Mouse (Mus musculus): ENCODE data around the gene Dusp1.
A peak's percentile ranks its signal among the peaks of the same experiment; 100 is the strongest.

The Dusp1 gene

DNA sequence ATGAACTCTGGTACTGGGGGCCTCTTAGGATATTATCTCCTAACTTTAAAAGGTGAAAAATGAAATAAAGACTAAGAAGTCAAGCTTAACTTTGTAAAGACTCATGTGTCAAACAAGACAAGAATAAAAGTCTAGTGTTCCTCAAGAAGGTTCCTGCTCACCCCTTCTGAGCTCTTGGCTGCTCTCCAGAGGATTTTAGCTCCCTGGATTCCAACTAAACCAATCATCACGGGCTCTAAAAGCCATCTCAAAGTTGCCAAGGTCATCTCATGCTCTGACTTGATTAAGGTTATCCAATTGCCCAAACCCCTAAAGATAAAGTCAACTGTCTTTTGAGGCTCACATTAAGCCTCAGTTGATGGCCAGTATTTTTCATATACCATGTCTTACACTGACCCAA, 63.3 kb downstream of the Dusp1 start:
- no peak for DNase-seq

DNA sequence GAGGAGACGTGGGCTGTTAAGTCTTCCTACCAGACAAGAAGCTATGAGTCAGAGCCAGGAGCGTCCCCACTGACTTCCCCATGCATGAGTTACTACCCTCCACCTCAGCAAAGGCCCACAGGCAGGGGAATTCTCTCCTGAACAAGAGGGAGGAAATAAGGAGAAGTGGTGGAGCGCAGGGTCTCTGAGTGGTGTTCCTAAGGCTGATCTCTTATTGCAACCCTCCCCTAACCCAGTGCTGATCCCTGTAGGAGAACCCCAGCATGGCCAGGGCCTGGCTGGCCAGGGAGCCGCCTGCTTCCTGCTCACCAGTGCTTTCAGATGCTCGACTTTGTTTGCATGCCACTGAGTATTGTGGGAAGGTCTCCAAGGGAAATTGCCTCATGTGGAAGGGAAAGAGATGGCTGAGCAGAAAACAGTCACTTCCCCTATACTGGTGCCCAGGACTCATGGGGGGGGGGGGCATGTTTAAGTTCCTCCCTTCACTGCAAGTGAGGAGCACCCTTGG, 64.5 kb downstream of the Dusp1 start:
- DNase-seq, result peak; percentile 71

DNA sequence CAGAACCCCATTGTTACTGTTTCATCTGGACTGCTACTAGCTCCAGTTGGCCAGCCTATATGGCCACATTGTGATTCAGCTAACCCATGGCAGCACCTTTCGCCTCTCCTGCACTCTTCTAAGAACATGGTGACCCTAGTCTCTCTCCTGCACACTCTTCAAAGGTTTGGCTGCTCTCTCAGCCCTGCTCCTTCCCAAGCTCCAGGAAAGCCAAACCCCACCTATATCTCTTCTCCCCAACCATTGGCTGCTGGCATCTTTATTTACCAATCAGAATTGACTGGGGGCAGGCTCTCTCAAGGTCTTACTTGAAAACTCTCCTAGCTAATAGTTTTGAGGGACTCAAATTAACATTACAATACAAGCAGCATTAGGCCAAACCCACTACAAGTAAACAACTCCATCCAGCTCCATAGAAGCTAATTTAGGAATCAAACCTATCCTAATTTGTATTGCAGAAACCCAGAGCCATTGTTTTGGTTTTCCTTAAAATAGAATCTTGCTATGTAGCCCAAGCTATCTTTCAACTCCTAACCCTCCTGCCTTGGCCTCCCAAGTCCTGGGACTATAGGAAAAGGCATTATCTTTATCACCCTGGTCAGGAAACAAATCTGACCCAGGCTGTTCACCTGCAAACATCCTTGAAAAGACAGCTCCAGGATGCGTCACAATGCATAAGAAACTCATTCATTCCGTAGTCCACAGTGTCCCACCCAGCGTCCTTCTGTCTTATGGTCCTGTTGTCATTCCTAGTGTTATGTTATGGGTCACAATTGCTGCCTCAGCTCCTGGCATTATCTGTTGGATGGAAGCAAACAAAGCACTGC, 67.1 kb downstream of the Dusp1 start:
- DNase-seq, result no peak

DNA sequence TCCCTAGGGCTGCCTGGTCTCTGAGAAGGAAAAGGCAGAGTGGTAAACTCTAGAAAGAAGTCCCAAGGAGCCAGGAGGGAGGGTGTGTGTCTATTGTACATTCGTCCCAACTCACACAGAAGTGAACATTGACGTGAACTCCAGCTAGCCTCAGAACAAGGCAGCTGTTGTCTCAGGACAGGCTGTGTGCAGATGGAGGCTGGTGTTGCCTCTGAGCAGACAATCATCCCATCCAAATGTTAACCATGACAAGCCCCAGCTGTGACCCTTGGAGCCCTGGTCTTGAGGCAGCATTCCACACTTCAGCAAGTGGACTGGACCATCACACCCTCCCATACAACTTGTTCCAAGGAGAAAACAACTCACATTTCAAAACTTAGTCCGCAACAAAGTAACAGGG, 69.7 kb downstream of the Dusp1 start:
- peak; percentile 63 for DNase-seq

DNA sequence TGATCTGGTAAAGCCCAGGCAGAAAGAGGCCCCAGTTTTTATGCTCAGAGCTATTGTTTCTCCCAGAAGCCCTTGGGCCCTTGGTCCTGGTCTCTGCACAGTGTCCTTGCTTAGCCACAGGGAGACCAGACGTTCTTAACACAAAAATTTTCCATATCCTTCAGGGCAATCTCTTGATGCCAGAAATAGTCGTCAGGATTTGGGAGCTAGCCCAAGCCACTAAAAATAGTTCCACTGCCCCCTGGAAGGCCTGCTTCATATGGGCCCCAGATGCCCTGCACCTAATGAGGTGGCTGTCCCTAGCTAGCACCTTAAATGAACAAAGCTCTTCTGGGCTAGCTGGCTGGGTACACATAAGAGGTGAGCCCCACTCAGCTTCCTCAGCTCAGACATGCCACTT, 71.0 kb downstream of the Dusp1 start:
- DNase-seq, result peak; percentile 41

DNA sequence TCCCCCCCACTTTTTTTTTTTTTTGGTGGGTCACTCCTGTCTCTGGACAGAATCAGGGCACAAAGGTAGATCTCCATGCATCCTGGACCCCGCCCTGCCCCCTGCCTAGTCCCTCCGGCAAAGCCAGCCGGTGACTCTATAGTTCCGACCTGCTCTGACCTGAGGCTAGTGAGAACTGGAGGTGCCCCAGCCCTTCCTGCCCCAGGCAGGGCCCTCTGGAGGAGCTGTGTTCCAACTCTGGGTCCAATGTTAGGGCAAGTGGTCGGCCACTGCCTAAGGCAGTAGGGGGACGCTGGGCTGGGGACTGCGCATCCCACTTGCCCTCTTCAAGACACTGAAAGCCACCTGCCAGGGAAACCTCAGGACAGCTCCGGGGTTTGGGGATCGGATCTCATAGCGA, 71.9 kb downstream of the Dusp1 start:
- no peak for DNase-seq

DNA sequence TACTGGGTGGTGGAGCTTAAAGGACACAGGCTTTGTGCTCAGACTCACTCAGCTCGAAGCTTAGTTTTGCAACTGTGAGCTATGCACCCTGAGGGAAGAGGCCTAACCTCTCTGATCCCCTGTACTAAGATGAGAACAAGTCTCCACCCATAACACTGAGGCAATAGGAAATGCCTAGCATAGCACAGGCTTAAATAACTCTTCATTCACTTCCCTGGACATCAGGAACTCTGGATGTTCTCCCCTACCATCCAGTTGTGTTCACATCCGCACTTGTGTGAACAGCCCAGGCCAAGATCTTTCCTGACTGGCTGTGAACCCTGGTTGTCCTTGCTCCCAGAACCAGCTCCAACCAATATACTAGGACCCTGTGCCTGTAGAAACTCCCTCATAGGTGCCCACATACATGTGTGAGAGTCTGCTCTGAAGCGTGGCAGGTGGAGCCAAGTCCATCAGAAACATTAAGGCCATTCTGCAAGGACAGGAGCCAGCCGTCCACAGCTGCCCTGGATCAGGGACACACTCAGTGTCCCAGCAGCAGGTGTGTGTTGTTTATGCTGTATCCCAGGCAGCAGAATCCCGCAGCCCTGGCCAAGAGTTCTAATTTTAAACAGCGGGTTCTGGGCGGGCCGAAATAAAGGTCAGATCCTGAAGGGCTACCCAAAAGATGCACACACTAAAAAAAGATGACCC, 73.1 kb downstream of the Dusp1 start:
- DNase-seq, result peak; percentile 59

DNA sequence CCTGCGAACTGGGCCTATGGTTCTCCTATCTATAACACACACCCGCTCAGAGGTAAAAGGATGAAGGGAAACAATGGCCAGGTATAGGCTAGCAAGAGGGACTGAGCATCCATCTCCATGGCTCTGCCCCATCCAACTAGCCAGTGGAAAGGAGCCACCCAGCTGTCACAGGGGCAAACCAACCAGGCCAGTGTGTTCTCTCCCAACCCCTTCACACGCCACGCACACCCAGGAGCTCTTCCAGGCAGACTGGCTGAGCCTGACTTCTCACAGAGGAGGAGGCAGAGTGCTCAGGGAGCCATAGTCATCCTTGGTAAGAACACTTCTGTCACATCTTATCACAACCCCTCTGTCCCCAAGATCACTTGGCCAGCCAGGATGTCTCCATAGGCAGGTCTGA, 74.0 kb downstream of the Dusp1 start:
- no peak for DNase-seq

DNA sequence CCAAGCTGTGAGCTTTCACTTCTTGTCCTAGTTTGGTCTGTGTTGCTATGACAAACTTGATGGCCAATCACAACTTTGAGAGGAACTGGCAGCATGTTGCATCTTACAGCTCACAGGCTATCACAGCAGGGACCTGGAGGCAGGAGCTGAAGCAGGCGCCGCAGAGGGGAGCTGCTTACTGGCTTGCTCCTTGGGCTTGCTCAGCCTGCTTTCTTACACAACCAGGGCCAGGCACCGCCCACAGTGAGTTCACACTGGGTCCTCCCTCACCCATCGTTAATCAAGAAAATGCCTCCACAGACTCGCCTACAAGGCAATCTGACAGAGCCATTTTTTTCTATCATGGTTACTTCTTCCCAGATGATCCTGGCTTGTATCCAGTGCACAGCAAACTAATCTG, 74.7 kb downstream of the Dusp1 start:
- peak; percentile 47 for DNase-seq

DNA sequence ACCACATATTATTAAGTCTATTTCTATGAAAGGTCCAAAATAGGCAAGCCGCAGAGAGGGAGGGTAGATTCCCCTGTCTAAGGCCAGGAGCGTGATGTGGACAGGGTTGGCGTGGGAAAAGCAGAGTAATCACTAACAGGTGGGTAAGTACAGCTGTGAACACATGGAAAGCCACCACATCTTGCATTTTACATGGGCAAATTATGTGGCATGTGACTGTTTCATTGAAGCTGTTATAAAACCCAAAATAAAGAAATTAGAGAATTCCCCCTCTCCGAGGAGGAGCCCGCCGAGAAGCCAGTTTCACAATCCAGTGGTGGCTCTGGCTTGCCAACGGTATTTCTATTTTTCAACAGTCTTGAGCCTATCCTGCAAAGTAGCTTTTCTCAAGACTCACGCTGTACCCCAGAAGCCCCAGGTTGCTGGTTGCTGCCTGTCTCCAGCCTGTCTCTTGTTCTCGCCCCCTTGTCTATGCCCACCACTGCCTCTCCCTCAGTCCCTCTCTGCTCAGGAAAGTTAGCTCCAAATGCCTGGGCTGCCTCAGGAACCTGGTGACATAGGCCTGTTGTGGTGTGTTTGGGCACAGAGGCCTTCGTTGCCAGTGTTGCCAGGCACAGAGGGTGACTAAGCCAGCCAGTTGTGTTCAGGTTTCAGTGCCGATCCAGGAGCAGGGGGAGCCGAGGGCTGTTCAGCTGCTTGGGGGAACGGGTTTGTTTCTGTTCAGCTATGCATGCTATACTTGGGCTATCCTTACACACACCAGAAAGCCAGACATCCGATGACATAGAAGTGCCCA, 77.1 kb downstream of the Dusp1 start:
- DNase-seq, result no peak

DNA sequence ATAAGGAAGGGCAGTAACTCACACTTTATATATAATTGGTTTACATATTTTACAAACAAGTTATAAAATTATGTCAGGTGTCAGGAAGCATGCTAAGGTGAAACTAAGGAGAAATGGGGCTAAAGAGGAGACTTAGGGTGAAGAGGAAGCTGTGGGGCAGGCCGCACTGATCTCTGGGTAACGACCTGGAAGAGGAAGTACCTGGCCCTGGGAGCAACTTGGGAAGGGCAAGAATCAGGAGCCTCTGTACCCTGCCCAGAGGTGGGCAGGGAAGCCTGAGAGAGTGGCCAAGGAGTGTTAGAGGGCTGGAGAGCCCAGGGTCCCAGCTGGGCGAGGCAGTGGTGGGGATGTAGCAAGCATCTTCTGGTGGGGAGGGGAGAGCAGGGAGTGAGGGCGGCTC, 81.0 kb downstream of the Dusp1 start:
- no peak for DNase-seq

DNA sequence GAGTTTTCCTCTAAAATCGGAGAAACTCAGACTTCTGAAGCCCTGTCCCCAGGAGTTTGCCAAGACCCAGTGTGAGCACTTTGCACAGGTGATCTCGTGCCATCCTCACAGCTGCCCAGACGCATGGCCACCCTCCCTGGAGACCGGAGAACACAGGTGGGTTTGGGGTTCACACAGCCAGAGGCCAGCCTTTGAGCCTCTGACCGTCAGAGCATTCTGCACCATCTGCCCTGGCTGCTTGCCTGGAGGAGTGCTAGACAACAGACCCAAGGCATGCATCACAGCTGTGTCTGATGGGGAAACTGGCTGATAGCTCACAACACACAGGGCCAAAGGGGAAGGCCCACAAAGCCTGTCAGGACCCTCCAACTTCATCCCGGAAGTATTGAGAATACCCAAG, 82.3 kb downstream of the Dusp1 start:
- DNase-seq, result peak; percentile 58

DNA sequence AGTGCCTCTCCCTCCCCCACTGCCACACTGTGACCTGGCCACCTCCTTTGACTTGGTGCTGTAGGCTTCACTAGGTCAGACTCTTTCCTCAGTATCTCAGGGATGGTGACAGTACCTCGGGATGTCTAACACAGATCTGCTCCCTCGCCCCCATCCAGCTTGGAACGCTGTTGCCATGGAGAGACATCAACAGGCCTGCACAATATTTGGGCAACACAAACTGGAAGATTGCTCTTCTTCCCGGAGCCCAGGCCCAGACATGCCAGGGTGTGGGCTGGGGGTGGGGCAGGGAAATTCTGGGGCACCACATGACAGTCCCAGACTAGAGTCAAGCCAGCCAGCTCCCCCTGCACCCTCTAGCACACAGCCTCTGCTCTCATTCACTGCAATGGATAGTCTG, 83.3 kb downstream of the Dusp1 start:
- DNase-seq, result no peak

DNA sequence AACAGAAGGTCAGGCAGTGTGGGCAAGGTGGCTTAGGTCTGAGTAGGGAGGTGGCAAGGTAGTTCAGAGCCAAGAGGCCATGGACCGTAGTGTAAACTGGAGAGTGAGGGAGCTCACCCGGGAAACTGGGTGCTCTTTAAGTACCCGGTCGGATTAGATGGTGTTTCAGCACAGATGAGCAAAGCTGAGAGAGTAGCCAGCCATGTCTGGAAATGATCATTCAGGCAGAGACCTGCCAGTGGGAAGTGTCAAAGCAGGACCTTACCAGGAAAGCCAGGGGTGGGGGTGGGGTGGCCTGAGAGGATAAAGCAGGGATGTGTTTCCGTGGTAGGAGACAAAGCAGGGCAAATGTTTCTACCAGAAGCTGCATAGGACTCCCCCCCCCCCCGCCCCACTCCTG, 85.1 kb downstream of the Dusp1 start:
- no peak for DNase-seq

DNA sequence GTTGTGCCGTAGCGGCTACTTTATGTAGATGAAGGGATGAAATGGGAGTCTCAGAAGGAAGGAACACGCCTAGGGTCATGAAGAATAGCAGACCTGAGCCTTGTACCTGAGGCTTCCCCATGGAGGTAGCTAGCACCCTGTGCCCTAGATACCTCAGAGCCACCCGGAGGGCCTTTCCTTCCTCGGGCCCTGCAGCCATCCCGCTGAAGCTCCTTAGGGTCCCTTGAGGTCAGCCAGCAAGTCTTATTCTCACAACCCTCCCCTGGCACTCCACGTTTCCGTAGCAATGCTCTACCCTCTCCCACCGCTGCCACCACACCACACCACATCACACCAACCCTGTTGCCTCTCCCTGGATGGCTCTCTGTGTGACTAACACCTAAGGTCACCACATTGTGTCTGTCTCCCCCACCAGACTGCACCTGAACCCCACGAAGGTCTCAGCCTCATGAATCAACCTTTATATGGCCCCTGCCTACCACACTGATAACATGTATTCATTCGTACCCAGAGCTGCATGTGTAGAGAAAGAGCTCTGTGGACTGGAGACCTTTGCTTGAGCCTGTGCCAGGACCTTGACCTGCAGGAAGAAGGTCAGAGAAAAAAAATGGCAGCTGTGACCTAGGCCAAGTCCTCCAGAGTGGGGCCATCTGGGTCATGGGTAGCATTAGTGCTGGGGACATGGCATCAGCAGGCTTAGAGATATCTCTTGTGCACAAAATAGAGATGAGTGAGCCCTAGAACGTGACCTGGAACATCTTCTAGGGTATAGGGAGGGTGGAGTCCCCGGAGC, 93.6 kb downstream of the Dusp1 start:
- no peak for DNase-seq

DNA sequence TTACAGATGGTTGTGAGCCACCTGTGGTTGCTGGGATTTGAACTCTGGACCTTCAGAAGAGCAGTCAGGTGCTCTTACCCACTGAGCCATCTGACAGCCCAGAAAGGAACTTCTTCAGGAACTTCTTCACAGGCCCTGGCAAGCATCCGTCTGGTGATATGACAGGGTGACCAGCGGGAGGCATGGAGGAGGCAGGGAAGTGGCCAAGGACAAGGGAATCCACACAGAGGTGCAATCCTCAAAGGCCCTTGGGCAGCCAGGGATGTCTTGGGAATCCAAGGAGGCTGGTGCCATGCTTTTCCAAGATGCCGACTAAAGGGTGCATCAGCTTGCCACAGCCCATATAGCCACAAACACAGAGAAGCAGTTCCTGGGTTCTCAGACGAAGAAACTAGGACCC, 94.3 kb downstream of the Dusp1 start:
- DNase-seq, result no peak

DNA sequence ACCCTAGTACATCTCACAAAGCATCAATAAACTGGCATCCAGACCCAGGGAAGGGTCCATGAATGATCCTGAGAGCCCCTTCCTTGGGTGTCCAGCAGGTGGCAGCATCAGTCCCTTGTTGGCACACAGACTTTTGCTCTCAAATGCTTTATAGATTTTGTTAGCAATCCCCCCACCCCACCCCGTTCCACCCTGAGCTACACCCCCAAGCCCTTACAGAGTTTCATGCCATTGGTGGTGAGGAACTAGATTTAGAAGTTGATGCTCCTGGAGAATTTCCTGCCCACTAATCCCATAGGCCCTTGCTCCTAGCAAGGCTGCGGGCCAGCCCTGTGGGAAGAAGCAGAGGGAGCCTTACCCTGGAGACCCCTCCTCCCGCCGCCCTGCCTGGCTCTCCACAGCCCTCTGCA, 95.2 kb downstream of the Dusp1 start:
- DNase-seq, result peak; percentile 92

DNA sequence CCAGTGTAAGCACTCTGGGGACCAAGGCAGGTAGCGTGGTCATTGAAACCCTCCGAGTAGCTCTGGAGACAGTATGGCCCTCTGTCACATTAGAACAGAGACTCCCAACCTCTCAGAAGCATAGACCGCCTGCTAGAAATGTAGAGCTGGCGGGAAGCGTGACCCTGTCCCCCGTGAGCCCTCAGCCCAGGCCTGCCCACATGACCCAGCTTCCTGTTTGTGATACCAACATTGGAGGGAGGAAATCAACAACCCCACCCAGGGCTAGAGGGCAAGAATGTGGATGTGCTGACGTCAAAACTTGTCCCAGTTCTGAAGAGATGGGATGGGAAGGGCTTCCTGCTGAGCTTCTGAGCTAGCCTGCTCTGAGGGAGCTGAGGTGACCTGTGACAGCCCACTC, 97.0 kb downstream of the Dusp1 start:
- DNase-seq, result peak; percentile 71

DNA sequence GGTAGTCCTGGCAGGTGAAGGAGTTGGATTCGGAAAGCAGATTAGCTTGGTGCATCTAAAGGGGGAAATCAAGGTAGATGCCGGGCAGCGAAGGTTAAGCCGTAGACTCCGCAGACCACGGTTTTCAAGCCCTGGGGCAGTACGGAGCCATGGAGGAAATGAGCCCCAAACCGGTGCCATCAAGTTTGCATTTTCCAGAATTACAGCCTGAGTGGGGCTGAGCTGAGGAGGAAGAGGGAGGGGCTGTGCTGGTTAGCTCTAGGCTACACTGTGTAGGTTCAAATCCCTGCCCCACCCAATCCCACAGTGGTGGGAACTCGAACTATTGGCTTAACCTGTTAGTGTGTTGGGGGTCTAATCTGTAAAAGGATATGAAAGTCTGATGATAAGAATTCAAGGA, 97.4 kb downstream of the Dusp1 start:
- DNase-seq, result no peak

DNA sequence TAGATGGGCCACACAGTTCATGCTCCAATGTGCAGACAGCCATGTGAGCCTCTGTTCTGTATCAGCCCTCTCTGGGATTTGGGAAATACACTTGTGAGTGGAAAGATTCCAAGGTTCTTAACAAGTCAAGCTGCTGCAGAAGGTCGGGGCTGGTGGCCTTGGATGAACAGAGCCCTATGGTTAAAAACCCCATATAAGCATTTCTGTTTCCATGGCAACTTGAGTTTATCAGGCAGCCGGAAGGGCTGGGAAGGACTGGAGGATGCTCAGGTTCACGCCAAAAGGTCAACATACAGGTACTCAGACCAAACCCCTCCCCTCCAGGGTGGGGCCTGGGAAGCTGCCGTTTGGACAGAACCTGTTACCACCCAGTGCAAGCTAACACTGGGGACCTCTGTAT, 97.9 kb downstream of the Dusp1 start:
- no peak for DNase-seq

DNA sequence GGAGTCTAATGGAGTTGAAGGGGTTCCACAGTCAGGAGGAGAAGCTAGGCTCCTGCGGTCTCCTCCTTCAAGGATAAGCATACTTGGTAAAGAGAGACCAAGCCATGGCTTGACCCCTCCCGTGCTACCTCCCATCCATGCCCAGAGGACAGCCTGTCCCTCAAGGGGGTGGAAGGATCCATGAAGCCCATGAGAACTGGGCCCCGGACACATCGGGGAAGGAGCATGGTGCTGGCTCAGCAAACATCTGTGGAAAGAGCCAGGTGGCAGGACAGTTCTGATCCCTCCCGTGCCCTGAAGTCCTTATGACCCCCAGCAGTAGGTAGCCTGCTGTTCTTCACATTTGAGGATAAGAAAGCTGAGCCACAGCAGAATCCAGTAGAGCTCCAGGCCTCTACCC, 98.5 kb downstream of the Dusp1 start:
- DNase-seq, result no peak

DNA sequence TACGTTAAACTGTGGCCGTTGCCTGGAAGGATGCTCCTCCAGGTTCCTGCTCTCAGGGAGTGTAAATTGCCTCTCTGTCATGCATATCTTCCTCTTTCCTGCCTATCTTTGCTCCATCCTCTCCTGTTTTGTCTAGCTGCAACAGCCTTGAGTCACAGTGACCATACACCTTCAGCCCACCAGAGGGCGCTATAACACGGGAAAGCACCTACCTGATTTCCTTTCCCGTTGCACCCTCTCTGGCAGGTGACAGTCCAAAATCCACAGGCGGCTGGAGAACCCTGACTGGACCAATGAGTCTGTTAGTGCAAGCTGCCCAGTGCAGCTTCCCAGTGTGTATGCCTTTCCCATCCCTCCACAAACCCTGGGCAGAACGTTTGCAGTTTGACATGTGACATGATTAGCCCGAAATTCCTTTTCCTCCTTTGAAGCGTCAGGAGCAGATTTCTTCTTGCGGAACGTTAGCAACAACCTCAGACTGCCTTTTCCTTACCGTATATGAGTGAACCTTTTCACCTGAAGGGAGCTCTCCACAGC, 99.2 kb downstream of the Dusp1 start:
- peak; percentile 88 for DNase-seq
